24 mouse cellular contexts compared by ENCODE assay signal in the genomic region with DNA sequence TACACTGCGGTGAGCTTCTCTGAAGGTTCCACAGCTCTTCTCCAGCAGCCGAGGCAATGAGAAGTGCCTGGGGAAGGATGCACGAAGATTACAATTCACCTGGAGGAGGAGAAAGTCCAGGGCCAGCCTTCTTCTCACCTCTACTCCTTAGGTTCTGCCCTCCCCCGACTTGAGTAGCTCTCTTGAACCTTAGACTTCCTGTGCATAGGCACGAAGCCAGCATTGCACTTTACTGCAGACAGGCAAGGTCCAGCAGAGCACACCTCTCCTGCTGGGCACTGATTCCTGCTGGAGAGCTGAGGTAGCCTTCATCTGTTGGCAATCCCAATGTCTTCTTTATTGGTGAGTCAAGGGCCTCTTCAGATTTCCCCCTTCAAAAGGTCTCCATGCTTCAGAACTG. TPM values are rescaled to one million over a fixed set of nuclear protein-coding genes. Genes with fewer than 3 reads are reported as not detected.
DNase-seq lines count a peak whose midpoint lies in the region; TF ChIP-seq lines count a peak whose summit lies in the region.
"Had no signal": no experiment of that assay in that cellular context is flagged by ENCODE, and none has a peak within 500 bp of the region (broad histone marks: within the 10 kb centered on the region; RNA-seq: fewer than 3 reads in every experiment).

No protein-coding gene starts in this region.

- H3K4me1 ChIP-seq in lung, adult 2 months (ENCODE audit: control insufficient read depth, insufficient read depth, low read length), result peaks cover 4% of the 10 kb centered on the region
- H3K4me1 ChIP-seq: embryonic facial prominence, embryonic 12.5 days had no signal

- DNase-seq in heart, adult 11 months, result peak; percentile 80
- no peak for DNase-seq in heart, adult 18-20 months
- peak; percentile 73 for DNase-seq in kidney, adult 9 months
- DNase-seq in lung, adult 2 months, result peak; percentile 59
- peak; percentile 48 for DNase-seq in lung, postnatal 14 days
- DNase-seq in right cerebral cortex, adult 18-20 months, result no peak
- DNase-seq in MN1 (ENCODE audit: low spot score), result no peak
- DNase-seq: adrenal gland, postnatal 10 days; cerebellum, adult 18-20 months; cerebellum, postnatal 25 days; gastrocnemius, adult 2 months; heart, postnatal 4 days; right cerebral cortex, postnatal 25 days; thymus, postnatal 25 days had no signal

- no peak overlapping the region for H3K4me3 ChIP-seq in lung, adult 2 months (replicated peaks; ENCODE audit: extremely low read depth, low read depth, low read length)
- H3K4me3 ChIP-seq: embryonic facial prominence, embryonic 12.5 days; forebrain, embryonic 12.5 days; gastrocnemius, adult 2 months; heart, embryonic 10.5 days; midbrain, embryonic 13.5 days had no signal

- WGBS in lung, adult 2 months, result 45% methylated on average over 5 of the region's 5 CpGs

- TF ChIP-seq CTCF in lung, adult 2 months (IDR thresholded peaks at IDR 0.05; ENCODE audit: insufficient read depth, low read length), result no peak

- no peak for TF ChIP-seq POLR2A in lung, adult 2 months (IDR thresholded peaks at IDR 0.05; ENCODE audit: borderline replicate concordance, extremely low read depth, low read depth, low read length)

RNA-seq across cellular contexts. Expression of gene Irx1, which starts 13.7 kb away (rescaled TPM):
- total RNA-seq in heart, adult 18-20 months (2021), result 1 to 10 TPM; 5.1 to 5.6 TPM
- 122 and 300 TPM in 2 replicates for polyA plus RNA-seq in lung, adult 2 months (2012; rRNA removed)
- total RNA-seq: gastrocnemius, adult 2 months; gastrocnemius, postnatal 4 days; megakaryocyte, adult 5-6 weeks had no signal
- polyA plus RNA-seq: inflammation-experienced regulatory T-cells, adult 6 months; large intestine, adult 2 months; liver, embryonic 16.5 days; spleen, adult 2 months had no signal

Comparison
In these comparisons a context has a peak if more than half of its experiments do, and no peak if none do; other contexts are left out.
1. DNase-seq: peak in heart, adult 11 months (single experiment), kidney, adult 9 months (single experiment), lung, adult 2 months (single experiment) and lung, postnatal 14 days (single experiment); none in heart, adult 18-20 months (0 of 2), right cerebral cortex, adult 18-20 months (single experiment) and MN1 (single experiment).